Mouse (Mus musculus) olfactory bulb, adult 2 months (tissue): ENCODE measurements around the gene Ccer2.

Experiments used
- CTCF ChIP-seq: fragments of 200-500 bp; IDR thresholded peaks from 2 replicates; pipeline ENCODE4 v1.5.1; 2012; ENCODE audit warnings: low read depth, mild to moderate bottlenecking, low read length, moderate library complexity; ENCODE audit not compliant: insufficient read depth
- POLR2A ChIP-seq: fragments of 200-500 bp; IDR thresholded peaks from 2 replicates; pipeline ENCODE4 v1.6.1; 2012; ENCODE audit warnings: mild to moderate bottlenecking, low read depth, low read length, moderate library complexity; ENCODE audit not compliant: insufficient read depth

DNA sequence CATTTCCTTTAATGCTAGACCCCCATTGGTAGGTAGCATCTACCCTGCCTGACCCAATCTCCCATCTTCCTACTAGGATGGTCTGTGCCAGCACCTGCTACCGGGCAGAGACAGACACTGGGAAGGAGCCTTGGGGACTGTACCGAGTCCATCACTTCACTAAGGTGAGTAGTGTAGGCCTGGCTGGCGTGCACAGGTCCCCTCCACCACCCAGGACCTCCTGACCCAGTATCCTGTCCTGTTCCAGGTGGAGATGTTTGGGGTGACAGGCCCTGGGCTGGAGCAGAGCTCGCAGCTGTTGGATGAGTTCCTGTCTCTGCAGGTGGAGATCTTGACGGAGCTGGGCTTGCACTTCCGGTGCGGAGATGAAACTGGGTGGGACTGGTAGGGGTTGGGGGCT, 6.0 kb upstream of the Ccer2 start:
- no peak for TF ChIP-seq CTCF
- no peak for TF ChIP-seq POLR2A
